Comparison of ENCODE assay signal across 2 mouse cellular contexts in the genomic region with DNA sequence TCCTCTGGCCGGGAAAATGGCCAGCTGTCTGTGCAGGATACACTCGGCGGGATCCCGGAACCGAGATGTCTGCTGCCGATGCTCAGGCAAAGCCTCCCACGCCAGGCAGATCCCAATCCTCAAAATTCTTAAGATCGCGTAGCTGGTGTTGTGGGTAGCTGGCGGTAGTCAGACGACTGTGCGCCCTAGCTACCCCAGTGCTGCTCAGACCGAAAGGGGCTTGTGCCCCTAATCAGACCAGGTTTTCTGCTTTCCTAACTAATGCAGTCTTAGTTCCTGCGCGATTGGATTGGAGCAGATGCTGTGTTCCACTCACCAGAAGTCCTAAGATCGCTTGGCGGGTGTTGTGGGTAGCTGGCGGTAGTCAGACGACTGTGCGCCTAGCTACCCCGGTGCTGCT. TPM values are rescaled to one million over a fixed set of nuclear protein-coding genes. Genes with fewer than 3 reads are reported as not detected.
"Had no signal": no experiment of that assay in that cellular context is flagged by ENCODE, and none has a peak within 500 bp of the region (broad histone marks: within the 10 kb centered on the region; RNA-seq: fewer than 3 reads in every experiment).

No protein-coding gene starts in this region.

RNA-seq across cellular contexts. Expression of a gene that starts 25.0 kb away (rescaled TPM):
- total RNA-seq: neutrophil, adult 5-6 weeks had no signal
- polyA plus RNA-seq: spleen, adult 2 months had no signal

RNA-seq across cellular contexts. Expression of a gene that starts 54.1 kb away (rescaled TPM):
- total RNA-seq: neutrophil, adult 5-6 weeks had no signal
